Comparison of ENCODE assay signal across 18 mouse cellular contexts in the genomic region with DNA sequence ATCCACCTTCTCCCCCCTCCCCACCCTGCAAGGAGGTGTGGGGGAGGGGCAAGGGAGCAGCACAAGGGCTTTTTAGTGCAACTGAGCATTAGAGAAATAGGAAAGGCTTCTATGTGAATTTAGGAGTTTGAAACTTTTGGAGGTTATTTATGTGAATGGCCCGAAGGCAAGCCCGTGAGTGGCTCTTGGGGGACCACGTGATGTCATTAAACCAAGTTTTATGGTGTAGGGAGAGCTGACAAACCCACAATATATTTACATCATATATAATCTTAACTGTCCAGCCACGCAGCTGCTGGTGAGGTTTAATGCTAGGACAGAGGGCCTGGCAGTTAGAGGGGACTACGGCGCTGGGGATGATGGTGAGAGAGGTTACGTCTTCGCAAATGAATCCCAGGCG. TPM values are rescaled to one million over a fixed set of nuclear protein-coding genes. Genes with fewer than 3 reads are reported as not detected.
DNase-seq lines count a peak whose midpoint lies in the region; ATAC-seq and TF ChIP-seq lines count a peak whose summit lies in the region.
"Had no signal": no experiment of that assay in that cellular context is flagged by ENCODE, and none has a peak within 500 bp of the region (broad histone marks: within the 10 kb centered on the region; RNA-seq: fewer than 3 reads in every experiment).

A gene (plus strand): TSS at position 299 of the 400 bp plus-strand sequence.

- peak within 1 kb of the TSS; percentile 21; the same call in 1 of the 2 replicates for H3K27ac ChIP-seq in hindbrain, embryonic 16.5 days (ENCODE audit: low read depth, low read length)
- H3K27ac ChIP-seq in neural tube, embryonic 14.5 days (ENCODE audit: low read depth, low read length): peak within 1 kb of the TSS; percentile 45; the same call in 1 of the 2 replicates
- H3K27ac ChIP-seq: embryonic facial prominence, embryonic 13.5 days; forebrain, embryonic 12.5 days; heart, embryonic 15.5 days had no signal

- H3K4me3 ChIP-seq in G1E (ENCODE audit: low read depth, low read length): peak within 1 kb of the TSS; percentile 67
- no peak within 1 kb of the TSS for H3K4me3 ChIP-seq in hindbrain, embryonic 16.5 days (ENCODE audit: low read length)
- no peak within 1 kb of the TSS for H3K4me3 ChIP-seq in neural tube, embryonic 14.5 days (ENCODE audit: low read depth, low read length)
- H3K4me3 ChIP-seq: embryonic facial prominence, embryonic 13.5 days; forebrain, embryonic 12.5 days; heart, embryonic 15.5 days; myocyte had no signal

- peak; percentile 61 for DNase-seq in embryo, embryonic 10 days (ENCODE audit: low spot score)
- no peak for DNase-seq in embryo, embryonic 10.5 days (ENCODE audit: low spot score)
- no peak for DNase-seq in G1E (ENCODE audit: low spot score)
- no peak for DNase-seq in lung, postnatal 10 days
- no peak for DNase-seq in lung, postnatal 36 days
- DNase-seq in urinary bladder, postnatal 14 days (ENCODE audit: low spot score): no peak
- DNase-seq: cerebellum, postnatal 10 days; retina, postnatal 1 day; thymus, adult 2 months had no signal

- 18% methylated on average over 9 of the region's 9 CpGs for WGBS in hindbrain, embryonic 16.5 days
- WGBS in neural tube, embryonic 14.5 days: 18% methylated on average over 9 of the region's 9 CpGs

- H3K27me3 ChIP-seq in G1E (ENCODE audit: insufficient read depth, low read length): no peaks in the 10 kb centered on the region
- H3K27me3 ChIP-seq in hindbrain, embryonic 16.5 days (replicated peaks; ENCODE audit: control insufficient read depth, insufficient read depth, low read length): peaks cover 64% of the 10 kb centered on the region
- H3K27me3 ChIP-seq in neural tube, embryonic 14.5 days (ENCODE audit: control insufficient read depth, insufficient read depth, low read length): no peaks in the 10 kb centered on the region

- H3K36me3 ChIP-seq in G1E (replicated peaks): peaks cover 35% of the 10 kb centered on the region
- no peaks in the 10 kb centered on the region for H3K36me3 ChIP-seq in hindbrain, embryonic 16.5 days (ENCODE audit: control insufficient read depth, insufficient read depth, low read length)
- no peaks in the 10 kb centered on the region; the same call in 1 of the 2 replicates for H3K36me3 ChIP-seq in neural tube, embryonic 14.5 days (ENCODE audit: control insufficient read depth, insufficient read depth, low read length)
- H3K36me3 ChIP-seq: embryonic facial prominence, embryonic 13.5 days; forebrain, embryonic 12.5 days; heart, embryonic 15.5 days had no signal

- peaks cover 91% of the 10 kb centered on the region for H3K4me1 ChIP-seq in G1E (ENCODE audit: insufficient read depth, low read depth, low read length)
- H3K4me1 ChIP-seq in hindbrain, embryonic 16.5 days (ENCODE audit: control insufficient read depth, insufficient read depth, low read depth, low read length): peaks cover 3% of the 10 kb centered on the region
- H3K4me1 ChIP-seq in neural tube, embryonic 14.5 days (ENCODE audit: control insufficient read depth, insufficient read depth, low read length): peaks cover 79% of the 10 kb centered on the region

- H3K9ac ChIP-seq in hindbrain, embryonic 16.5 days (ENCODE audit: low read depth, low read length): no peak within 1 kb of the TSS
- H3K9ac ChIP-seq in neural tube, embryonic 14.5 days (replicated peaks; ENCODE audit: low read depth, low read length): 0 out of 2 replicates have a peak within 1 kb of the TSS, but pooled peaks have one; percentile 13
- H3K9ac ChIP-seq: embryonic facial prominence, embryonic 13.5 days; forebrain, embryonic 12.5 days; heart, embryonic 15.5 days had no signal

- TF ChIP-seq CTCF in G1E (IDR thresholded peaks at IDR 0.05; ENCODE audit: low read depth, low read length): no peak

- H3K9me3 ChIP-seq in G1E (replicated peaks): no peaks in the 10 kb centered on the region
- H3K9me3 ChIP-seq in hindbrain, embryonic 16.5 days (ENCODE audit: control insufficient read depth, low read length): no peaks in the 10 kb centered on the region
- H3K9me3 ChIP-seq in neural tube, embryonic 14.5 days (ENCODE audit: control insufficient read depth, low read length): no peaks in the 10 kb centered on the region
- H3K9me3 ChIP-seq: embryonic facial prominence, embryonic 13.5 days; forebrain, embryonic 12.5 days; heart, embryonic 15.5 days had no signal

- H3K4me2 ChIP-seq in hindbrain, embryonic 16.5 days (ENCODE audit: low read length): no peak within 1 kb of the TSS
- peak within 1 kb of the TSS; percentile 26; the same call in 1 of the 2 replicates for H3K4me2 ChIP-seq in neural tube, embryonic 14.5 days (ENCODE audit: low read depth, low read length)
- H3K4me2 ChIP-seq: embryonic facial prominence, embryonic 13.5 days; forebrain, embryonic 12.5 days; heart, embryonic 15.5 days; midbrain, embryonic 11.5 days had no signal

- ATAC-seq in G1E (ENCODE audit: extremely low read depth, insufficient number of reproducible peaks, low FRiP score, poor library complexity, severe bottlenecking): peak; percentile 41
- no peak for ATAC-seq in hindbrain, embryonic 16.5 days
- no peak for ATAC-seq in neural tube, embryonic 14.5 days (ENCODE audit: low read depth)
- ATAC-seq: lung, postnatal 0 days had no signal

RNA-seq across cellular contexts. Expression of the gene that starts here (rescaled TPM):
- total RNA-seq in G1E (2014; fragmentation: Nextera tagmentation) (29.3 and 33.9 TPM in 2 replicates), G1E (2017) (11.0 and 12.2 TPM in 2 replicates)
- polyA plus RNA-seq in G1E (2012): 60.1 and 65.8 TPM in 2 replicates
- polyA plus RNA-seq in hindbrain, embryonic 16.5 days (2015; fragmentation: Nextera tagmentation; extraction: Ambion mirVana): 57.7 and 61.2 TPM in 2 replicates
- 19.0 and 24.0 TPM in 2 replicates for polyA plus RNA-seq in neural tube, embryonic 14.5 days (2014; fragmentation: Nextera tagmentation; extraction: Ambion mirVana)
- total RNA-seq: liver, adult 2 months had no signal
- polyA plus RNA-seq: forebrain, embryonic 12.5 days; liver, adult 2 months; midbrain, embryonic 11.5 days had no signal
